Mouse (Mus musculus): ENCODE data around the gene Tm4sf1. TPM values are rescaled to one million over a fixed set of nuclear protein-coding genes. Genes with fewer than 3 reads are reported as not detected.

Tm4sf1 gene
- 10 to 100 TPM; 64.3 to 98.2 (median 76.0) TPM for total RNA-seq (2022)

GRCm38 (mm10) chr3:57301921-57302539 is at the start of gene Tm4sf1:
Gene Tm4sf1, minus strand, starts transcription at chr3:57301988.
- DNase-seq = no peak

DNA sequence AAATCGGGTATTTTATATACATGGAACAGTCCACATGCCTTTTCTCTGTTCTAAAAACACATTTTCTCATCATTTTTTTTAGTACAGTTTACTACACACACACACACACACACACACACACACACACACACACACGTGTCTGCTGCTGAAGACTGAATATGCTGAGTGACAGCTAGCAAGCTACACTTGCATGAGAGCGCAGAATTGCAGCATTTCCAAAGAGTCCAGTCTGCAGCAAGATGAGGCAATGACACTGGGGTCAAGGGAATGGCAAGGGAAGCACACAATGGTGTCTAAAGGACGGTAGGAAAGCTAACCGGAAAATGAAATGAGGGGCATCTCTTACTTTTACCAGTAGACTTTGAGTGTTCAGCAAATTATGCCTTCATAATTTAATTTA is 43.0 kb upstream of the Tm4sf1 start:
- DNase-seq = no peak

GRCm38 (mm10) chr3:57343837-57344607 is 42.2 kb upstream of the Tm4sf1 start:
- DNase-seq = no peak

DNA sequence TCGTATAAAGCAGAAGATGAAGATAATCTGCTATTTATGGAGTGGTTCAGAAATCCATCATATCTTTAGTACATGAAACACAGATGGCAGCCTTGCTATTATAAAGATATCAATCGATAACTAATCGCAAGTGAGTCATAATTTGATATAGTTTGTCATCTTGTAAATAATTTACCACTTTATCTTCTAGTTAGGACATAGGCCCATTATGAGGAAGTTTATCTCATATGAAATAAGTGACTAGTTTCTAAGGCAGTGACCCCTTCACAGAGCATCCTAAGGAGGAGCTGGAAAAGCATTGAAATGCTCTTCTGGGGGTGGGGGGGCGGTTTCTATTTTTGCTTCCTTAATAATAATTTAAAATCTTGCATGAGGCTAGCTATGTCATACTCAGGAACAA is 41.2 kb upstream of the Tm4sf1 start:
- DNase-seq = no peak

DNA sequence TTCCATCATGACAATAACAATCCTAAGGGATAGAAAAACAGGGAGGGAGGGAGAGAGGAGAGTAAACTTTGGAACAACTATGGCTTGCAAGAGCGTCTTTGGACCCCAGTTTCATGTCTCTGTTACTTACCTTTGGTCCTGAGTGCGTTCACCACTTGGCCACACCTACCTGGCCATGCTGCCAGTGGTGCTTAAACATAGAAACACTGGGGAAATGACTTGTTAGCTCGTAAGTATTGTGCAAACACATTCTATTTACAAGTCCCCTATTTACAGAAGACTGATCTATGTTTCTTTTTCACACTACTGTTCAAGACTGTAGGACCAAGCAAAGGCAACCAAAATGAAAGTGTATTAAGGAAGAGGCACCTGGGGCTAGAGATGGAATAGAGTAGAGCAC is 39.5 kb upstream of the Tm4sf1 start:
- DNase-seq = no peak

GRCm38 (mm10) chr3:57335080-57335815 is 33.5 kb upstream of the Tm4sf1 start:
- DNase-seq = peak; percentile 8

DNA sequence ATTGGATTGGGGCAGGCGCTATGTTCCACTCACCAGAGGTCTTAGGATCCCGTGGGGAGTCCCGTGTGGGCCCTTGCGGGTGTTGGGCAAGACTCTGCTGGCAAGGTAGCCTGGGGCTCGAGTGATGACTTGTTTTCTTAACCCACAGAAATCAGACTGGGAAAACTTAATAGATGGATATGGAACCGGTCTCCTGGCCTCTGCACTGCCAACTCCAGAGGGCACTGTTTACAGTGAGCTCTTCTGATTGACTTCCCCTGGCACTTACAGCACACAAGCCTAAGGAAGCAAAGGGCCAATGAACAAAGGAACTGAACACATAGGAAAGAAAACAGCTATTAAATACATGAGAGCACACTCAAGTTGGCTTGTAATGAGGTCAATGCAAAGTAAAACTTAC is 26.2 kb upstream of the Tm4sf1 start:
- DNase-seq = no peak

DNA sequence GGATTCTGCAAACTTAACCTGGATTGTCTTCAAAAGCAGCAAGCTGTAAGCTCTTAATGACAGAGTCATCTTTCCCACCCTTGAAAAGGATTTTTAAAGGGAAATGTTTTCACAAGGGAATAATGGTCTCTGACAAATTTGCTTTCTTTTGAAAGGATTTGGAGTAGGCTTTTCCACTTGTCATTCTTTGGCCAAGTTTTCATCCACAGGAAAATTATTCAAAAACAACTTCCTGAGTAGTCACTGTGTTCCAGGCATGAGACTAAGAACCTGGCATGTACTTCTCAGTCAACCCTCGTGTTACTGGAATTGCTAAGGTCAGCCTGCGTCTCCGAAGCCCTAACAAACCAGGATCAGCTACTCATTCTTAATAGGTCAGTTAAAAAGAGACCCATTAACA is 5.3 kb upstream of the Tm4sf1 start:
- no peak for DNase-seq

DNA sequence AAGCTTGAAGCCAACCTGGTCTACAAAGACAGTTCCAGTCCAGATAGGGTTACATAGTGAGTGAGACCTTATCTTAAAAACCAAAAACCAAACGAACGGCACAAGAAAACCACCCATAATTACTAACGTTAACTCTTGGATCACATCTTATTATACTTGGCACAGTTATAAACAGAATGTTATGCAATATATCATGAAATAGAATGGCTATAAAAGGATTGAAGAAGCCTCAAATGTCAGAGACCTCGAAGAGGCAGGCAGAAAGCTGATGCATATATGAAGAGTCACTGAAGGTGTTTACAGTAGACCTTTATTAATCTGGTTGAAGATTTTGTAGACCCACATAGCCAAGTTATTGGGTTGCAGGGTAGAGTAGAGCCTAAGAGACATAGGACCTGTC is 3.8 kb upstream of the Tm4sf1 start:
- no peak for DNase-seq

DNA sequence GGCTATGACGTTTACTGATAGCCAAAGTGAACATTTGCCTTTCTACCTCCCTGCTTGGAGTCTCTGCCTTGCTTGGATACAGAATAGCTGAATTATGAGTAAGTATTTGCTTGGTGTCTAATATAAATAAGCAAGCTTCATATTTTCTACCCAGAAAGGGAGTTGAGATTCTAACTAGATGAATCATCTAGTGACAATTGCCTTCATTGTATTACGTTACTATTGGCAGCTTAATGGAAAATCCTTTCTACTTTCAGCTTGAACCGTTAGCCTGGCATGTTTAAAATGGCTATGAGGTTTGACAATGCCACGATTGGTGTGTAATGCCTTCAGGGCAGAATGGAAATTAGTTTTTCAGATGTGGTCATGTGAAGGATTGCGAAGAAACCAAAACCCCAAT is 2.7 kb upstream of the Tm4sf1 start:
- DNase-seq = no peak

DNA sequence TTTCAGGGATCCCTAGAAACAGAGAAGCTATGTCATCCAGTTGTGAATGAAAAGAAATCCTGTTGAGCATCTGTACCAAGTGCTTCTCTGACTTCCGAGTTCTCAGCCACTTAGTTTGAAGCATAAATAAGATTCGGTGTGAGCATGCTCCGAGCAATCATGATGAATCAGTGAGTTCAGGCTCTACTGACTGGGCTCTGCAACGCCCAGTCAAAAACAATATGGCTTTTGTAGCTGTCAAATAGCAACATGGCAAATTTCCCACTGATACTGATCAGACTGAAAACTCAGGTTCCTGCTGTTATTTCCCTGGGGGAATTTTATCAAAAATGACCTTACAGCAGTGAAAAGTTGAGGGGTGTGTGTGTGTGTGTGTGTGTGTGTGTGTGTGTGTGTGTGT is 2.3 kb upstream of the Tm4sf1 start:
- DNase-seq = no peak

- no peak for DNase-seq
Observed at GRCm38 (mm10) chr3:57303486-57303885, 1.7 kb upstream of the Tm4sf1 start.

- DNase-seq = no peak
Observed at GRCm38 (mm10) chr3:57302886-57303285, 1.1 kb upstream of the Tm4sf1 start.

DNA sequence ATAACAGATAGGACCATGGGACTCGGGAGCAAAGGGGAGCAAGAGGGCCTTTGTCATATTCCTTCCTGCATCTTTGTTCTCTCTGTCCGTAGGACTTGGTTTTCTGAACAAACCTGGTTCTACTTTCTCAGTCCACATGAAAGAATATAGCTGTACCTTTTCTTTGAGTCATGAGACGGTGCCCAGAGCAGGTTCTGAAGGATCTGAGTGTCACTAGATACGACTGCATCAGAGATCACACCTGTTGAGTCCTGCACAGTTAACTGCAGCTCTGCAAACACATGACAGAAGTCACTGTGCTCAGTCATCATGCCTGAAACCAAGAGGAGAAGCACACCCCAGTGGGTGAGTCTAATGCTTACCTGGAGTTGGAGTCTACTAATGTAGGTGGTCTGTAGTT is 422 bp downstream of the Tm4sf1 start:
- no peak for DNase-seq

DNA sequence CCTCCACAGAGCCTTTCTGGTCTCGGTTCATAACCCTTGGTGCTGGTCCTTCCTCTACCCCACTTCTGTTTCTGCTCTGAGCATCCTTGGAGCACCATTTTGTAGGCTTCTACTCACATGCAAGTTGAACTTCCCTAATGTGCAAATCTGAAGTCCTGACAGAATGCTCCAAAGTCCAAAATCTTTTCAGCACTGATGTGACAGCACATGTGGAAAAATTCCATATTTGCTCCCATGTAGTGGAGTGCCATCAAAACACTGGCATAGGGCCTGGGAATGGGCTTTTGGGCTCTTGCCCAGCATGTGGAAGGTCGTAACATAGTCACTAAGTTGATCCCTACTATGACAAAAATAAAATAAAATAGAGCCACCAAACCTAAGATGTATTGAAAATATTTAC is 3.8 kb downstream of the Tm4sf1 start:
- no peak for DNase-seq

DNA sequence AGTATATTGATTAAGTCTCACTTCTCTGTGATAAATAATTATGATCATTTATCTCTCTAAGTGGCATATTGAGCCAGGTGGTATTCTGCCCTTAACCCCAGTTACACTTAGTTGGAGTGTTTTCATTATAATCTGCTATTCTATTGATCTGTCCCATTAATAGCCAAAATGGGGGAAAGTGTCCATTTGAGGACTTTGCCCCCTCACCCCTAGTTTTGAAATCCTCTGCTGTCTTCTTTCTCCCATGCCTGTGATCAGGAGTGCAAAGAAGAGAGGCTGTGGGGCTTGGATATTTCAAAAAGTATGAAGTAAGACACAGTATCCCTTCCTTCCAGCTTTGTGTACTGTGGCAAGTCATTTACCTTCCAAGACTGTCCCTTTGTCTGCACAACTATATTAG is 5.2 kb downstream of the Tm4sf1 start:
- DNase-seq = no peak

- no peak for DNase-seq
Observed at GRCm38 (mm10) chr3:57295631-57296030, 6.2 kb downstream of the Tm4sf1 start.

- DNase-seq = peak; percentile 42
Observed at GRCm38 (mm10) chr3:57294742-57295525, 6.9 kb downstream of the Tm4sf1 start.

DNA sequence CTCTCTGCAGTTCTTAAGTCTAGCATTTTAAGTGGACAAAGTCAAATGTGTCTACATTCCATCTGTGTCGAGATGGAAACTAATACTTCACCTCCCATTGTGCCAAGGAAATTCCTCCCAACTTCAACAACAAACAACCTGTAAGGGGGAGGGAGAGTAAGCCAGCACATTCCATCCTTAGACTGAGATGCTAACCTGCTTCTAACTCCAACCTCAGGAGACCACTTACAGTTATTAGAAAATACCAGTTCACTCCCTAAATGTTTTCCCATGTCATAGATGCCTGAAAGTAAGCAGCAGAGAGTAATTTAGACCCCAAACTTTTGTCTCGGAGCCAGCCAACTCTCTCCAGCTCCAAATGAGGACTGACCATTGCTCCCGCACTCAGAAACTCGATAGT is 7.9 kb downstream of the Tm4sf1 start:
- DNase-seq = no peak

DNA sequence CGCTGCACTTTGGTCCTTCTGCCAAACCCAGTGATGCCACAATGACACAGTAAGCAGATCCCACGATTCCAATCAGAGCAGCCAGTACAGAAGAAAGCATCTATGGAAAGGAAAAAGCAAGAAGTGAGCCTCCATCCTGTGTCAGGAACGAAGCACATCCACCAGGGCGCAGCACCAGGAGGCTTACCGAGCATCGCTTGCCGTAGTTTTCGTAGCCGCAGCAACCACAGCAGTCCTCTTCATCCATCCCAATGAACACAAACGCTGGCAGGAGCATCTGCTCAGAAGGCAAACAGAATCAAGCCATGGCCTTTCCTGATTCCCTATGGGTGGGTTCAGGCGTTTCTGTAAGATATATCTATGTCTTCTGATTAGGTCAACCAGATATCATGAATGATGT is 9.0 kb downstream of the Tm4sf1 start:
- DNase-seq = no peak

DNA sequence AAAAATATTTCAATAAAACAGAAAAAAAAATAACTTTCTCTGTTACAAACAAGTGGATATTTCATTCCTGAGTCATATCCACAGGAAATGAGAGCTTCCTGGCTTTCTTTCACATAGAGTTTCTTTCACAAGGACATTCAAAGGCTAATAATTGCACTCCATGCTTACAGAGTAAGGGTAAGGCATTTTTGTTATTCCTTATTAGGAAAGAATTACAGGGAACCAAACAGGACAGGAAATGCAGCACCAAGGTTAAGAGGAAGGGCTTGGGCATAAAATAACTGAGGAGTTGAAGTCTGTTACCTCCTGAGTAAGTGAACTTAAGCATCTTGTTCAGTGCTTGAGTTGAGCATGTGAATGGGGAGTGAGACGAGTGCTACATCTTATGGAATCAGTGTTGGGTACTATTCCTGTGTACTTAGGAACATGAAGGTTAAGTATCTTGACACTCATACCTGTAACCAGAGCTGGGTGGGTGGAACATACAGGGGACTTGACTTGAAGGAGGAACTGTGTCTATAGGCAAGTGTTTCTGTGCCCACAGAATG is 12.8 kb downstream of the Tm4sf1 start:
- no peak for DNase-seq
